Mouse (Mus musculus) stomach, postnatal 0 days (tissue): ENCODE results near the gene Rce1.

Source experiments
- CTCF ChIP-seq: IDR thresholded peaks from 2 replicates; pipeline ENCODE4 v1.5.1; 2016; ENCODE audit warnings: antibody characterized with exemption, low read depth, mild to moderate bottlenecking, moderate library complexity
- EP300 ChIP-seq: optimal IDR thresholded peaks from 2 replicates; pipeline ENCODE3; 2016; ENCODE audit warnings: antibody characterized with exemption

- no peak for TF ChIP-seq CTCF
- no peak for TF ChIP-seq EP300
Measured at GRCm38 (mm10) chr19:4605654-4606053, 19.8 kb downstream of the Rce1 start.
